Mouse (Mus musculus) heart, adult 2 months (tissue): ENCODE measurements around the gene Spata19. TPM values are rescaled to one million over a fixed set of nuclear protein-coding genes. Genes with fewer than 3 reads are reported as not detected.

Experiments used
- DNase-seq, 2 experiments: peaks; one replicate each; pipeline ENCODE4 v3.0.0; 2021
- H3K27ac ChIP-seq: fragments of 200-600 bp; 2 replicates; pipeline ENCODE4 v1.8.1; 2022
- H3K27me3 ChIP-seq: fragments of 200-500 bp; 2 replicates; pipeline ENCODE4 v1.6.1; 2012; ENCODE audit warnings: mild to moderate bottlenecking, low read length, inconsistent platforms, mixed read lengths; ENCODE audit not compliant: control insufficient read depth, insufficient read depth
- H3K36me3 ChIP-seq: fragments of 200-500 bp; 2 replicates; pipeline ENCODE4 v1.6.1; 2012; ENCODE audit warnings: low read length, inconsistent platforms; ENCODE audit not compliant: control insufficient read depth, insufficient read depth
- H3K4me1 ChIP-seq: fragments of 200-500 bp; 2 replicates; pipeline ENCODE4 v1.6.1; 2011; ENCODE audit warnings: low read length; ENCODE audit not compliant: control insufficient read depth, insufficient read depth
- H3K4me3 ChIP-seq: fragments of 200-600 bp; 2 replicates; pipeline ENCODE4 v1.8.1; 2022
- H3K79me2 ChIP-seq: fragments of 200-500 bp; replicated peaks from 2 replicates; pipeline ENCODE4 v1.6.1; 2012; ENCODE audit warnings: mild to moderate bottlenecking, inconsistent platforms, low read length, moderate library complexity, mixed read lengths; ENCODE audit not compliant: control insufficient read depth, insufficient read depth
- H3K9ac ChIP-seq: fragments of 200-500 bp; 2 replicates; pipeline ENCODE4 v1.6.1; 2012; ENCODE audit warnings: low read depth, mild to moderate bottlenecking, control low read depth, inconsistent platforms, low read length, mixed read lengths
- CTCF ChIP-seq: fragments of 200-600 bp; IDR thresholded peaks from 2 replicates; pipeline ENCODE4 v1.8.1; 2022; ENCODE audit warnings: antibody characterized with exemption, mild to moderate bottlenecking, moderate library complexity
- EP300 ChIP-seq: fragments of 200-500 bp; IDR thresholded peaks from 2 replicates; pipeline ENCODE4 v1.6.1; 2011; ENCODE audit warnings: low read depth, low read length, control low read depth; ENCODE audit not compliant: insufficient read depth
- POLR2A ChIP-seq: fragments of 200-500 bp; IDR thresholded peaks from 2 replicates; pipeline ENCODE4 v1.6.1; 2011; ENCODE audit warnings: mild to moderate bottlenecking, low read depth, low read length, control low read depth; ENCODE audit not compliant: insufficient read depth
- WGBS: fragments of 180-500 bp; shearing (Covaris S2); methylation state at CpG from one replicate; pipeline ENCODE4 v1.1.7; 2018; 5-methylcytosine and 5-hydroxymethylcytosine counted together
- intact Hi-C: fragments of 180-260 bp; cut with DNase I; formaldehyde crosslinking; loops from one replicate; pipeline ENCODE4 v1.15.1; 2025
- polyA plus RNA-seq: library from polyadenylated mRNA; depleted of rRNA; stranded (reverse); fragments of >200 nt; gene quantifications from 2 replicates; pipeline ENCODE4 v1.2.3, GENCODE M21; 2012
- total RNA-seq, 2 experiments: library from RNA; stranded (reverse); gene quantifications; 2 replicates each; pipeline ENCODE4 v1.2.3; 2021

Spata19 gene
- total and polyA plus RNA-seq, 3 experiments: 0.27 TPM; not detected in 2

DNA sequence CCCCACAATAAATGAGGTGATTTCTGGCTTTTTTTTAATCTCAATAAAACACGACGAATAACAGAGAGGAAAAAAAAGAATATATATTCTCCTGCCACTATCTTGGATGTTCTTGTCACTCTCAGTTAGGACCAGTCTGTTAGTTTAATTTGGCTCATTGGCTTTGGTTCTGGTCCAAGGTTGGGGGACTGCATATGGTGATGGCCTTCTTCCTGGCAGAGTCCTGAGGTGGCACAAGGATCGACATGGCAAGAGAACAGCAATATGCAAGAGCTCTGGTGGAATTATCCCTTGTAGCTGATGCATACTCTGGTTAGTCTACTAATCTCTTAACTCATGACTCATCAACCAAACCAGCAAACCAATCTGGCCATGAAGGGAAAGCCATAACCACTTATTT, 9.6 kb upstream of the Spata19 start:
- Histone ChIP-seq H3K4me3 (no peak overlapping the region), H3K27ac (no peak overlapping the region), H3K4me1 (no peaks in the 10 kb centered on the region), H3K27me3 (no peaks in the 10 kb centered on the region), H3K9ac (no peak overlapping the region), H3K79me2 (no peaks in the 10 kb centered on the region), H3K36me3 (no peaks in the 10 kb centered on the region)
- 74% methylated on average over 3 of the region's 3 CpGs for WGBS
- DNase-seq: no peak
- intact Hi-C loops: no loop called here
- TF ChIP-seq EP300 (no peak), CTCF (no peak), POLR2A (no peak)

DNA sequence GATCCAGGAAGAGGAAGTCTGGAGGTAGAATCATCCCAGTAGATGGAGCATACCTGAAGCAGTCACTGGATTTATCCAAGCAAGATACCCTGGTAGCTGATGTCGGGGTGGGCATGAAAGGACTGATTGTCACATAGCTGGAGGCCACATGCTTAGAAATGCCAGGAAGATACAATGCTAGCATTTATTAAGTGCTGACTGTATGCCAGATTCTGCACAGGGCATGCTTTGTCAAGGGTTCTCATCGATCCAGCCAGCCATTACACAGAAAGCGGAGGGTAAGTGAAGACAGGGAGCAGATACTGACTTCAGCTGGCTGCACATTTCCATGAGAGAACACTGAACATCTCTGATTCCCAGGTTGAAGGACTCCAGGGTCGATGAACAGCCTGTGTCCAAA, 4.6 kb downstream of the Spata19 start:
- WGBS: 79% methylated on average over 4 of the region's 4 CpGs
- H3K79me2 ChIP-seq: no peaks in the 10 kb centered on the region
- H3K4me1 ChIP-seq: no peaks in the 10 kb centered on the region
- no peak overlapping the region for H3K27ac ChIP-seq
- no peaks in the 10 kb centered on the region for H3K36me3 ChIP-seq
- H3K9ac ChIP-seq: no peak overlapping the region
- no peak for DNase-seq
- TF ChIP-seq POLR2A: no peak
- no peak for TF ChIP-seq CTCF
- TF ChIP-seq EP300: no peak
- intact Hi-C loops: no loop called here
- no peak overlapping the region for H3K4me3 ChIP-seq
- no peaks in the 10 kb centered on the region for H3K27me3 ChIP-seq

DNA sequence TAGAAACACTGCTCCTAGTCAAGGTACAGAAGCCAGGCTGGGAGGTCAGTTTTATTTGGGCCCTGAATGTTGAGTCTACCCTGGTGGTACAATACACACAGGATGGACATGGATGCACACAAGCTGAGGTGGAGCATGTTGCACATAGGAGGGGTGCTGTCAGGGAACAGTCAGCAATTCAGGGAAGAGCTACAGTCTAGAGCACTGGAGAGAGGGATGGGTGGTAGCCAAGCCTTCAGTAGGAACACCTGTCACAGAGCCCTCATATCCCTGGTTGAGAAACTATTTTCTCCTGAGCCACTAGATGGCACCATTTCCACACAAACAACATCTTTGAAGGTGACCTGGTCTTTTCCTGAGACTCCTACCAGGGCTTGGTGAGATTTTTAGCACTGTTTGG, 13.1 kb downstream of the Spata19 start:
- Histone ChIP-seq H3K27ac (no peak overlapping the region), H3K4me3 (no peak overlapping the region), H3K36me3 (no peaks in the 10 kb centered on the region), H3K79me2 (no peaks in the 10 kb centered on the region), H3K27me3 (no peaks in the 10 kb centered on the region), H3K4me1 (no peaks in the 10 kb centered on the region), H3K9ac (no peak overlapping the region)
- intact Hi-C loops: loop anchor here (1.0 kb wide), 1 partner anchor 839 kb away; no protein-coding TSS in a partner anchor
- TF ChIP-seq POLR2A (no peak), CTCF (peak; percentile 80), EP300 (no peak)
- DNase-seq: no peak

DNA sequence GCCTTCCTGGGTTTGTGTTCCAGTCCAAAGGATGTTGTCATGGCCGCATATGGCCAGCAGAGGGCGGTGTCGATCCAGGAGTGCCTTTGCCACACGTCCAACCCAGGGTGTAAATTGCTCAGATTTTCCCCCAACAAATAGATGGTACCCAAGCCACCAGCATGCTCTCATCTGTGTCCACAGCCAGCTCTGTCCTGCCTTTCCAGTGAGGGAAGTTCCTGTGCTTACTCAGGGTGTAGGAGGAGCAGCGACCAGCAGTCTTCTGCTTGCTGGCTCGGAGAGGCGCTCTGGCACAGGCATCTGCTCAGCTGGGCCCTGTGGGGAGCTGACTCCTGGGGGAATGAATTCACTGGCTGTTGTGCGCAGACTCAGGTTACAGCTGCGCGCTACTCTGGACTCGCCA, 17.5 kb downstream of the Spata19 start:
- 4% methylated on average over 11 of the region's 11 CpGs for WGBS
- H3K27me3 ChIP-seq: no peaks in the 10 kb centered on the region
- no peaks in the 10 kb centered on the region for H3K4me1 ChIP-seq
- H3K9ac ChIP-seq: no peak overlapping the region
- TF ChIP-seq POLR2A (no peak), EP300 (0 out of 2 replicates have a peak, but pooled peaks have one; percentile 44), CTCF (peak; percentile 78)
- intact Hi-C loops: loop anchor here (1.0 to 2.0 kb wide), 3 partner anchors 325 to 834 kb away; no protein-coding TSS in a partner anchor
- H3K27ac ChIP-seq: no peak overlapping the region
- H3K4me3 ChIP-seq: no peak overlapping the region
- H3K79me2 ChIP-seq: no peaks in the 10 kb centered on the region
- DNase-seq: peak; percentile 10 to 39
- no peaks in the 10 kb centered on the region for H3K36me3 ChIP-seq

DNA sequence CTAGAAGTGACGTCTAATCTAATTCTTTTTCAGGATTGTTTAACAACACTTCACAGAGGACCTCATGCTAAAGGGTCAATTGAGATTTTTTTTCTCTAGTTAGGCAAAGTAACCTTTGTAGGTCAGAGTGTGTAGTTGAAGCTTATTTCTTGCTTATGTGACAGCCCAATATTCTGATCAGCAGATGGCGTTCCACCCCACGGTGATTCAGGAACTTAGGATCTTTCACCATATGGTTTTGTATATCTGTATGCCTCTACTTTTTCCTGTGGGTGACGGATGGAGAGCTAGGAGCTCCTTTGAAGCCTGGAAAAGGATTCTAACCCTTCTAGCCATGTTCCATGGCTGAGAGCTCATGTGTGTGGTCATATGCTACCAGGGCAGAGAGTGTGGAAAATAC, 27.9 kb downstream of the Spata19 start:
- intact Hi-C loops: no loop called here
- 70% methylated on average over 4 of the region's 4 CpGs for WGBS
- no peaks in the 10 kb centered on the region for H3K4me1 ChIP-seq
- H3K9ac ChIP-seq: no peak overlapping the region
- no peaks in the 10 kb centered on the region for H3K36me3 ChIP-seq
- TF ChIP-seq POLR2A (no peak), CTCF (0 out of 2 replicates have a peak, but pooled peaks have one; percentile 10)
- no peak overlapping the region for H3K27ac ChIP-seq
- no peak overlapping the region for H3K4me3 ChIP-seq
- DNase-seq: no peak
- H3K79me2 ChIP-seq: no peaks in the 10 kb centered on the region
- no peaks in the 10 kb centered on the region for H3K27me3 ChIP-seq

DNA sequence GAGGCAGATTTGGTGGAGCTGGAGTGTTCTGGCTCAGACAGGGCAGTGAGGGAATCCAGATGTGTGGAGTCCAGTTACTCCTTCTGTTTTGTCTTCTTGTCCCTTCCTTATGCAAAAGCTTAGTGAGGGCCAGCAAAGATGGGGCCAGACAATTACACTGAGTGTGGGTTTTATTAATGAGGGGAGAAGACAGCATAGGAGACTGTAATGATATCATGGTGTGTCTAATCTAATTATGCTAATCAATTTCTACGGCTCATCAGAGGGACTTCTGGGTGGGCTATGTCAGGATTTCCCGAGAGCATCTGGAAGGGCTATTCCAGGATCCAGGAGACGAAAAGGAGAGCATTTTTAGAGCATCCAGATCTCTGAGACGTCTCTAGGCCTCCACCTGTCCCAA, 32.0 kb downstream of the Spata19 start:
- TF ChIP-seq EP300 (no peak), CTCF (no peak), POLR2A (no peak)
- intact Hi-C loops: no loop called here
- Histone ChIP-seq H3K27me3 (no peaks in the 10 kb centered on the region), H3K4me1 (no peaks in the 10 kb centered on the region), H3K79me2 (no peaks in the 10 kb centered on the region), H3K36me3 (no peaks in the 10 kb centered on the region), H3K9ac (no peak overlapping the region), H3K4me3 (no peak overlapping the region), H3K27ac (no peak overlapping the region)
- DNase-seq: no peak
- 54% methylated on average over 4 of the region's 4 CpGs for whole genome bisulfite sequencing

DNA sequence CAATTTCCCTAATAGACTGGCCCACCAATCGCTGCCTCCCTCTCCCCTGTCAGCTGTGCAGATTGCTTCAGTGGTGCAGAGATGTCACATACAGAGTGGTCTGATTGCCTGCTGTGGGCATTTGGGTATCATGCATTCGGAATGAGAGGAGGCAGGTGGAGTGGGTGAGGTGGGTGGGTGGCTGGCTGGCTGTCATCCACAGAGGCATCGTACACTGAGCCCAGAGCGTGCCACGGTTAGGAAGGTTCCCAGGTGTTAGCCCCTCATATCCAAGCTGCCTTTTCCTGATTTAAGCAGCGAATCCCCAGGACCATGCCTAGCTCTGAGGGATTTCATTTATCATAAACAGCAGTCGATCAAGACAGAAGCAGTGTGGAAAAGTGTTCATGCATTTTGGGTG, 36.7 kb downstream of the Spata19 start:
- intact Hi-C loops: no loop called here
- Histone ChIP-seq H3K27ac (no peak overlapping the region), H3K4me3 (no peak overlapping the region), H3K36me3 (no peaks in the 10 kb centered on the region), H3K27me3 (no peaks in the 10 kb centered on the region), H3K79me2 (no peaks in the 10 kb centered on the region), H3K4me1 (no peaks in the 10 kb centered on the region), H3K9ac (no peak overlapping the region)
- WGBS: 76% methylated on average over 7 of the region's 7 CpGs
- no peak for DNase-seq
- no peak for TF ChIP-seq CTCF
- no peak for TF ChIP-seq EP300
- TF ChIP-seq POLR2A: no peak
